Mouse (Mus musculus): ENCODE data around the gene Gm4553. TPM values are rescaled to one million over a fixed set of nuclear protein-coding genes. Genes with fewer than 3 reads are reported as not detected.
A peak's percentile ranks its signal among the peaks of the same experiment; 100 is the strongest.
"Not testable (repeated sequence)": the region's sequence is repeated elsewhere in the genome, so short reads cannot be mapped to it uniquely, and the experiment has no call there.

The Gm4553 gene
- polyA plus RNA-seq, 1 experiment from 2014 or later = not detected

GRCm38 (mm10) chr7:142178685-142179084 lies 13.1 kb upstream of the Gm4553 start:
- ATAC-seq (ENCODE audit: low FRiP score) (no peak), DNase-seq (ENCODE audit: low spot score, missing footprints) (no peak)
- no peak overlapping the region for H3K9ac ChIP-seq (ENCODE audit: low read length)
- no peak overlapping the region for H3K27ac ChIP-seq (ENCODE audit: low read depth, low read length)
- H3K9me3 ChIP-seq (ENCODE audit: control insufficient read depth, low read length) = no peaks in the 10 kb centered on the region
- H3K36me3 ChIP-seq (ENCODE audit: control insufficient read depth, insufficient read depth, low read length) = no peaks in the 10 kb centered on the region
- no peaks in the 10 kb centered on the region for H3K4me1 ChIP-seq (ENCODE audit: control insufficient read depth, insufficient read depth, low read length)
- no peaks in the 10 kb centered on the region for H3K27me3 ChIP-seq (ENCODE audit: control insufficient read depth, insufficient read depth, low read length)
- WGBS = 71% methylated on average over 1 of the region's 1 CpGs
- H3K4me2 ChIP-seq = no peak overlapping the region
- H3K4me3 ChIP-seq (ENCODE audit: low read depth, low read length) = no peak overlapping the region

GRCm38 (mm10) chr7:142175905-142176304 lies 10.4 kb upstream of the Gm4553 start, which contains the start of gene Krtap5-2:
Gene Krtap5-2, minus strand, starts transcription at chr7:142176005.
- not testable (repeated sequence) for H3K9me3 ChIP-seq (ENCODE audit: control insufficient read depth, low read length); H3K27ac ChIP-seq (ENCODE audit: low read depth, low read length); H3K4me3 ChIP-seq (ENCODE audit: low read depth, low read length); ATAC-seq (ENCODE audit: low FRiP score); H3K27me3 ChIP-seq (ENCODE audit: control insufficient read depth, insufficient read depth, low read length); DNase-seq (ENCODE audit: low spot score, missing footprints); H3K9ac ChIP-seq (ENCODE audit: low read length); H3K36me3 ChIP-seq (ENCODE audit: control insufficient read depth, insufficient read depth, low read length); H3K4me2 ChIP-seq; H3K4me1 ChIP-seq (ENCODE audit: control insufficient read depth, insufficient read depth, low read length)

- 41% methylated on average over 3 of the region's 3 CpGs for WGBS
- no peaks in the 10 kb centered on the region for H3K9me3 ChIP-seq (ENCODE audit: control insufficient read depth, low read length)
- no peak overlapping the region for H3K4me3 ChIP-seq (ENCODE audit: low read depth, low read length)
- ATAC-seq (ENCODE audit: low FRiP score) (no peak), DNase-seq (ENCODE audit: low spot score, missing footprints) (peak; percentile 83)
- no peaks in the 10 kb centered on the region for H3K36me3 ChIP-seq (ENCODE audit: control insufficient read depth, insufficient read depth, low read length)
- no peaks in the 10 kb centered on the region for H3K4me1 ChIP-seq (ENCODE audit: control insufficient read depth, insufficient read depth, low read length)
- H3K4me2 ChIP-seq = no peak overlapping the region
- H3K27ac ChIP-seq (ENCODE audit: low read depth, low read length) = no peak overlapping the region
- no peaks in the 10 kb centered on the region for H3K27me3 ChIP-seq (ENCODE audit: control insufficient read depth, insufficient read depth, low read length)
- H3K9ac ChIP-seq (ENCODE audit: low read length) = no peak overlapping the region
These were observed 4.3 kb upstream of the Gm4553 start for GRCm38 (mm10) chr7:142169836-142170235.

GRCm38 (mm10) chr7:142159366-142159765 lies 6.2 kb downstream of the Gm4553 start:
- Histone ChIP-seq H3K9me3 (ENCODE audit: control insufficient read depth, low read length) (no peaks in the 10 kb centered on the region), H3K9ac (ENCODE audit: low read length) (no peak overlapping the region), H3K4me2 (no peak overlapping the region), H3K36me3 (ENCODE audit: control insufficient read depth, insufficient read depth, low read length) (no peaks in the 10 kb centered on the region), H3K27ac (ENCODE audit: low read depth, low read length) (no peak overlapping the region), H3K4me1 (ENCODE audit: control insufficient read depth, insufficient read depth, low read length) (no peaks in the 10 kb centered on the region), H3K27me3 (ENCODE audit: control insufficient read depth, insufficient read depth, low read length) (no peaks in the 10 kb centered on the region), H3K4me3 (ENCODE audit: low read depth, low read length) (no peak overlapping the region)
- ATAC-seq (ENCODE audit: low FRiP score) (no peak), DNase-seq (ENCODE audit: low spot score, missing footprints) (no peak)
- WGBS = 91% methylated on average over 3 of the region's 3 CpGs

GRCm38 (mm10) chr7:142157013-142157412 lies 8.5 kb downstream of the Gm4553 start, which contains the start of gene Gm29735:
Gene Gm29735, minus strand, starts transcription at chr7:142157113.
- not testable (repeated sequence) for H3K27ac ChIP-seq (ENCODE audit: low read depth, low read length); H3K27me3 ChIP-seq (ENCODE audit: control insufficient read depth, insufficient read depth, low read length); H3K4me1 ChIP-seq (ENCODE audit: control insufficient read depth, insufficient read depth, low read length); H3K4me3 ChIP-seq (ENCODE audit: low read depth, low read length); DNase-seq (ENCODE audit: low spot score, missing footprints); ATAC-seq (ENCODE audit: low FRiP score); H3K36me3 ChIP-seq (ENCODE audit: control insufficient read depth, insufficient read depth, low read length); H3K4me2 ChIP-seq; H3K9me3 ChIP-seq (ENCODE audit: control insufficient read depth, low read length); H3K9ac ChIP-seq (ENCODE audit: low read length)
- 42% methylated on average over 2 of the region's 2 CpGs for WGBS

GRCm38 (mm10) chr7:142155308-142155707 lies 10.2 kb downstream of the Gm4553 start:
- no peak for DNase-seq (ENCODE audit: low spot score, missing footprints)
- no peak overlapping the region for H3K27ac ChIP-seq (ENCODE audit: low read depth, low read length)
- H3K4me3 ChIP-seq (ENCODE audit: low read depth, low read length) = no peak overlapping the region
- no peak overlapping the region for H3K4me2 ChIP-seq
- WGBS = 65% methylated on average over 1 of the region's 1 CpGs
- H3K9ac ChIP-seq (ENCODE audit: low read length) = no peak overlapping the region
- no peaks in the 10 kb centered on the region for H3K4me1 ChIP-seq (ENCODE audit: control insufficient read depth, insufficient read depth, low read length)
- ATAC-seq (ENCODE audit: low FRiP score) = no peak
- H3K27me3 ChIP-seq (ENCODE audit: control insufficient read depth, insufficient read depth, low read length) = no peaks in the 10 kb centered on the region
- H3K9me3 ChIP-seq (ENCODE audit: control insufficient read depth, low read length) = no peaks in the 10 kb centered on the region
- no peaks in the 10 kb centered on the region for H3K36me3 ChIP-seq (ENCODE audit: control insufficient read depth, insufficient read depth, low read length)

- H3K4me1 ChIP-seq (ENCODE audit: control insufficient read depth, insufficient read depth, low read length) = no peaks in the 10 kb centered on the region
- 78% methylated on average over 4 of the region's 4 CpGs for WGBS
- H3K27me3 ChIP-seq (ENCODE audit: control insufficient read depth, insufficient read depth, low read length) = no peaks in the 10 kb centered on the region
- H3K4me2 ChIP-seq = no peak overlapping the region
- no peak for DNase-seq (ENCODE audit: low spot score, missing footprints)
- no peaks in the 10 kb centered on the region for H3K9me3 ChIP-seq (ENCODE audit: control insufficient read depth, low read length)
- no peak overlapping the region for H3K9ac ChIP-seq (ENCODE audit: low read length)
- no peaks in the 10 kb centered on the region for H3K36me3 ChIP-seq (ENCODE audit: control insufficient read depth, insufficient read depth, low read length)
- no peak overlapping the region for H3K4me3 ChIP-seq (ENCODE audit: low read depth, low read length)
- H3K27ac ChIP-seq (ENCODE audit: low read depth, low read length) = no peak overlapping the region
- no peak for ATAC-seq (ENCODE audit: low FRiP score)
These were observed 13.3 kb downstream of the Gm4553 start for GRCm38 (mm10) chr7:142152191-142152590.

GRCm38 (mm10) chr7:142148633-142149032 lies 16.9 kb downstream of the Gm4553 start:
- ATAC-seq (ENCODE audit: low FRiP score) = no peak
- H3K27ac ChIP-seq (ENCODE audit: low read depth, low read length) = no peak overlapping the region
- no peaks in the 10 kb centered on the region for H3K27me3 ChIP-seq (ENCODE audit: control insufficient read depth, insufficient read depth, low read length)
- H3K4me3 ChIP-seq (ENCODE audit: low read depth, low read length) = no peak overlapping the region
- no peak for DNase-seq (ENCODE audit: low spot score, missing footprints)
- H3K9ac ChIP-seq (ENCODE audit: low read length) = no peak overlapping the region
- no peaks in the 10 kb centered on the region for H3K9me3 ChIP-seq (ENCODE audit: control insufficient read depth, low read length)
- H3K36me3 ChIP-seq (ENCODE audit: control insufficient read depth, insufficient read depth, low read length) = no peaks in the 10 kb centered on the region
- no peak overlapping the region for H3K4me2 ChIP-seq
- H3K4me1 ChIP-seq (ENCODE audit: control insufficient read depth, insufficient read depth, low read length) = no peaks in the 10 kb centered on the region

GRCm38 (mm10) chr7:142146033-142146432 lies 19.5 kb downstream of the Gm4553 start:
- Histone ChIP-seq H3K4me1 (ENCODE audit: control insufficient read depth, insufficient read depth, low read length) (no peaks in the 10 kb centered on the region), H3K27me3 (ENCODE audit: control insufficient read depth, insufficient read depth, low read length) (no peaks in the 10 kb centered on the region), H3K27ac (ENCODE audit: low read depth, low read length) (no peak overlapping the region), H3K9ac (ENCODE audit: low read length) (no peak overlapping the region), H3K9me3 (ENCODE audit: control insufficient read depth, low read length) (no peaks in the 10 kb centered on the region), H3K4me3 (ENCODE audit: low read depth, low read length) (no peak overlapping the region), H3K36me3 (ENCODE audit: control insufficient read depth, insufficient read depth, low read length) (no peaks in the 10 kb centered on the region), H3K4me2 (no peak overlapping the region)
- DNase-seq (ENCODE audit: low spot score, missing footprints) (peak; percentile 87), ATAC-seq (ENCODE audit: low FRiP score) (no peak)
- 0% methylated on average over 1 of the region's 1 CpGs for WGBS

Data from midbrain, embryonic 11.5 days (tissue).